Mouse (Mus musculus) MEL (cell line): Measurements from ENCODE around the gene Camk1d. TPM values are rescaled to one million over a fixed set of nuclear protein-coding genes. Genes with fewer than 3 reads are reported as not detected.
"Not testable (repeated sequence)": the region's sequence is repeated elsewhere in the genome, so short reads cannot be mapped to it uniquely, and the experiment has no call there.

Experiments used
- DNase-seq: peaks from one replicate; pipeline ENCODE4 v3.0.0; 2011; ENCODE audit warnings: low read depth, low spot score
- H3K27ac ChIP-seq: 2 replicates; pipeline ENCODE4 v1.5.1; 2012; ENCODE audit warnings: low read depth, mild to moderate bottlenecking, control low read depth, low read length, moderate library complexity; ENCODE audit not compliant: control insufficient read depth
- H3K27me3 ChIP-seq, 2 experiments: fragments of 150-350 bp in 1 of 2; sonication (generic) in 1 of 2; 2 replicates each; pipeline ENCODE4 v1.6.1; 2012; ENCODE audit warnings: low read length in 2 of 2, mild to moderate bottlenecking in 2 of 2, improper control_type of control experiment in 1 of 2, moderate library complexity in 1 of 2; ENCODE audit not compliant: insufficient read depth in 2 of 2, control insufficient read depth in 1 of 2
- H3K36me3 ChIP-seq, 2 experiments: 2 replicates each; pipeline ENCODE4 v1.6.1; 2012 to 2014; ENCODE audit warnings: low read length in 2 of 2, improper control_type of control experiment in 1 of 2, inconsistent platforms in 1 of 2, mild to moderate bottlenecking in 1 of 2; ENCODE audit not compliant: insufficient read depth in 2 of 2, control insufficient read depth in 1 of 2
- H3K4me1 ChIP-seq, 2 experiments: fragments of 150-350 bp in 1 of 2; sonication (generic) in 1 of 2; 2 replicates each; pipeline ENCODE4 v1.6.1; 2012; ENCODE audit warnings: low read length in 2 of 2, improper control_type of control experiment in 1 of 2, mild to moderate bottlenecking in 1 of 2; ENCODE audit not compliant: insufficient read depth in 2 of 2, control insufficient read depth in 1 of 2
- H3K4me3 ChIP-seq, 2 experiments: fragments of 150-350 bp in 1 of 2; sonication (generic) in 1 of 2; 2 replicates each; pipeline ENCODE4 v1.5.1; 2012; ENCODE audit warnings: low read depth in 2 of 2, low read length in 2 of 2, mild to moderate bottlenecking in 2 of 2, moderate library complexity in 2 of 2, control low read depth in 1 of 2, improper control_type of control experiment in 1 of 2; ENCODE audit not compliant: control insufficient read depth in 1 of 2, insufficient read depth in 1 of 2
- H3K79me2 ChIP-seq: 2 replicates; pipeline ENCODE4 v1.6.1; 2012; ENCODE audit warnings: mild to moderate bottlenecking, low read length, moderate library complexity; ENCODE audit not compliant: control insufficient read depth, poor library complexity, insufficient read depth
- H3K9ac ChIP-seq: 2 replicates; pipeline ENCODE4 v1.6.1; 2012; ENCODE audit warnings: low read depth, mild to moderate bottlenecking, control low read depth, low read length, moderate library complexity; ENCODE audit not compliant: control insufficient read depth, poor library complexity, severe bottlenecking
- H3K9me3 ChIP-seq: fragments of 150-350 bp; sonication (generic); replicated peaks from 2 replicates; pipeline ENCODE4 v1.6.1; 2012; ENCODE audit warnings: mild to moderate bottlenecking, low read length, improper control_type of control experiment, moderate library complexity; ENCODE audit not compliant: insufficient read depth
- CHD1 ChIP-seq: IDR thresholded peaks from 2 replicates; pipeline ENCODE4 v1.6.1; 2012; ENCODE audit warnings: low read depth, mild to moderate bottlenecking, inconsistent platforms, low read length, improper control_type of control experiment
- CTCF ChIP-seq, 3 experiments: IDR thresholded peaks in 2 of 3; conservative IDR thresholded peaks in 1 of 3; 2 replicates each; pipeline ENCODE4 v1.5.1; 2011 to 2012; ENCODE audit warnings: low read length in 3 of 3, low read depth in 2 of 3, mild to moderate bottlenecking in 2 of 3, improper control_type of control experiment in 1 of 3, inconsistent platforms in 1 of 3, mixed read lengths in 1 of 3, moderate library complexity in 1 of 3; ENCODE audit not compliant: control insufficient read depth in 1 of 3, insufficient read depth in 1 of 3, poor library complexity in 1 of 3, severe bottlenecking in 1 of 3
- GABPA ChIP-seq: IDR thresholded peaks from 2 replicates; pipeline ENCODE4 v1.6.1; 2012; ENCODE audit warnings: low read depth, mild to moderate bottlenecking, inconsistent platforms, low read length, improper control_type of control experiment, moderate library complexity
- HCFC1 ChIP-seq: IDR thresholded peaks from 2 replicates; pipeline ENCODE4 v1.6.1; 2012; ENCODE audit warnings: low read depth, mild to moderate bottlenecking, inconsistent platforms, low read length, improper control_type of control experiment, moderate library complexity
- MAZ ChIP-seq: IDR thresholded peaks from 2 replicates; pipeline ENCODE4 v1.6.1; 2012; ENCODE audit warnings: low read depth, mild to moderate bottlenecking, inconsistent platforms, low read length, improper control_type of control experiment
- NELFE ChIP-seq: IDR thresholded peaks from 2 replicates; pipeline ENCODE4 v1.6.1; 2011; ENCODE audit warnings: low read depth, low read length, improper control_type of control experiment
- POLR2A ChIP-seq, 2 experiments: IDR thresholded peaks; 2 replicates each; pipeline ENCODE4 v1.6.1; 2011 to 2012; ENCODE audit warnings: low read length in 2 of 2, mild to moderate bottlenecking in 2 of 2, control low read depth in 1 of 2, improper control_type of control experiment in 1 of 2, low read depth in 1 of 2, moderate library complexity in 1 of 2; ENCODE audit not compliant: control insufficient read depth in 1 of 2, insufficient read depth in 1 of 2, poor library complexity in 1 of 2
- POLR2AphosphoS2 ChIP-seq: IDR thresholded peaks from 2 replicates; pipeline ENCODE4 v1.6.1; 2011; ENCODE audit warnings: low read length, improper control_type of control experiment
- POLR2AphosphoS5 ChIP-seq: IDR thresholded peaks from 2 replicates; pipeline ENCODE4 v1.6.1; 2012; ENCODE audit warnings: low read depth, borderline replicate concordance, mild to moderate bottlenecking, inconsistent platforms, low read length, moderate library complexity, mixed read lengths
- SIN3A ChIP-seq: IDR thresholded peaks from 2 replicates; pipeline ENCODE4 v1.6.1; 2012; ENCODE audit warnings: low read length, improper control_type of control experiment, inconsistent platforms
- TAL1 ChIP-seq: IDR thresholded peaks from 2 replicates; pipeline ENCODE4 v1.6.1; 2012; ENCODE audit warnings: mild to moderate bottlenecking, inconsistent platforms, low read length, moderate library complexity, mixed read lengths
- TCF12 ChIP-seq: IDR thresholded peaks from 2 replicates; pipeline ENCODE4 v1.6.1; 2014; ENCODE audit warnings: low read depth, mild to moderate bottlenecking, inconsistent platforms, low read length, improper control_type of control experiment, moderate library complexity
- USF2 ChIP-seq, 2 experiments: IDR thresholded peaks; 2 replicates each; pipeline ENCODE4 v1.6.1; 2011 to 2012; ENCODE audit warnings: improper control_type of control experiment in 2 of 2, low read length in 2 of 2, borderline replicate concordance in 1 of 2, inconsistent platforms in 1 of 2, low read depth in 1 of 2, mild to moderate bottlenecking in 1 of 2; ENCODE audit not compliant: insufficient read depth in 1 of 2
- ZKSCAN1 ChIP-seq: IDR thresholded peaks from 2 replicates; pipeline ENCODE4 v1.6.1; 2012; ENCODE audit warnings: low read depth, mild to moderate bottlenecking, inconsistent platforms, low read length, improper control_type of control experiment, moderate library complexity
- ZNF384 ChIP-seq: IDR thresholded peaks from 2 replicates; pipeline ENCODE4 v1.6.1; 2012; ENCODE audit warnings: low read depth, mild to moderate bottlenecking, inconsistent platforms, low read length, improper control_type of control experiment
- polyA plus RNA-seq, 2 experiments: library from polyadenylated mRNA; stranded (reverse) in 1 of 2; unstranded in 1 of 2; fragments of >175 nt in 1 of 2; fragments of >200 nt in 1 of 2; gene quantifications; 2 replicates each; pipeline versions ENCODE4 v1.2.1 to v1.2.4; 2012; ENCODE audit warnings: low replicate concordance in 2 of 2, low read depth in 1 of 2; ENCODE audit not compliant: insufficient read length in 2 of 2, insufficient read depth in 1 of 2, missing spikeins in 1 of 2
- total RNA-seq: library from RNA; depleted of rRNA; stranded (reverse); fragments of 300-350 nt; gene quantifications from 2 replicates; pipeline ENCODE4 v1.2.3, GENCODE M21; 2012

The Camk1d gene
- total and polyA plus RNA-seq, 3 experiments = 2.9 to 4.4 TPM; not detected in 1

GRCm38 (mm10) chr2:5381712-5382710, 332.3 kb downstream of the Camk1d start:
- DNase-seq = peak; percentile 26
- Histone ChIP-seq H3K27ac (no peak overlapping the region), H3K9me3 (no peaks in the 10 kb centered on the region), H3K4me1 (0 out of 4 replicates have a peak, but pooled peaks cover 0 to 3% of the 10 kb centered on the region in 2 experiments), H3K4me3 (no peak overlapping the region), H3K79me2 (no peaks in the 10 kb centered on the region), H3K27me3 (no peaks in the 10 kb centered on the region), H3K9ac (no peak overlapping the region), H3K36me3 (no peaks in the 10 kb centered on the region; a peak in 1 of 4 replicates)
- TF ChIP-seq USF2 (IDR thresholded peaks at IDR 0.05; ENCODE audit: borderline replicate concordance in 1 of 2, insufficient read depth in 1 of 2, low read depth in 1 of 2, low read length in 2 of 2) (no peak), ZNF384 (no peak)

GRCm38 (mm10) chr2:5380973-5381372, 333.3 kb downstream of the Camk1d start:
- H3K4me3 ChIP-seq = no peak overlapping the region
- H3K4me1 ChIP-seq = 0 out of 4 replicates have a peak, but pooled peaks cover 0 to 3% of the 10 kb centered on the region in 2 experiments
- H3K36me3 ChIP-seq = no peaks in the 10 kb centered on the region; a peak in 1 of 4 replicates
- H3K9me3 ChIP-seq = no peaks in the 10 kb centered on the region
- no peak overlapping the region for H3K27ac ChIP-seq
- DNase-seq = no peak
- no peak overlapping the region for H3K9ac ChIP-seq
- H3K79me2 ChIP-seq = no peaks in the 10 kb centered on the region
- TF ChIP-seq POLR2AphosphoS2 (no peak), NELFE (no peak)
- H3K27me3 ChIP-seq = no peaks in the 10 kb centered on the region

DNA sequence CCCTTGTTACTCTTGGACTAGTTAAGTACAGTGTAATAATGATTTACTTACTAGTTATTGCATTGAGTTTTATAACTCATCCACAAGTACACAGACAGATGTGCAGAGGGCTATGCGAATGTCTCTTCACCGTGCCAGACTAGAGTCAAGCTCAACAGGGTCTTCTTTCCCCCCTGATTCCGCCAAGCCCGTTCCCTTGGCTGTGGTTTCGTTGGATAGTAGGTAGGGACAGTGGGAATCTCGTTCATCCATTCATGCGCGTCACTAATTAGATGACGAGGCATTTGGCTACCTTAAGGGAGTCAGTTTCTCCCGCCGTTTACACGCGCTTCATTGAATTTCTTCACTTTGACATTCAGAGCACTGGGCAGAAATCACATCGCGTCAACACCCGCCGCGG, 335.4 kb downstream of the Camk1d start:
- H3K4me3 ChIP-seq, H3K27ac ChIP-seq, H3K27me3 ChIP-seq, H3K9me3 ChIP-seq, DNase-seq, H3K4me1 ChIP-seq, H3K9ac ChIP-seq, H3K79me2 ChIP-seq, H3K36me3 ChIP-seq: not testable (repeated sequence)

- no peaks in the 10 kb centered on the region; a peak in 1 of 4 replicates for H3K36me3 ChIP-seq
- H3K9me3 ChIP-seq = no peaks in the 10 kb centered on the region
- no peak overlapping the region for H3K4me3 ChIP-seq
- 0 out of 4 replicates have a peak, but pooled peaks cover 0 to 3% of the 10 kb centered on the region in 2 experiments for H3K4me1 ChIP-seq
- DNase-seq = no peak
- TF ChIP-seq CTCF (IDR thresholded peaks at IDR 0.05 in 2 of 3, conservative IDR thresholded peaks at IDR 0.05 in 1 of 3; ENCODE audit: control insufficient read depth in 1 of 3, insufficient read depth in 1 of 3, low read depth in 2 of 3, low read length in 3 of 3, poor library complexity in 1 of 3, severe bottlenecking in 1 of 3) (no peak), MAZ (no peak), HCFC1 (no peak), POLR2AphosphoS5 (no peak), TCF12 (no peak), CHD1 (no peak), TAL1 (no peak), GABPA (no peak), SIN3A (no peak), ZKSCAN1 (no peak), NELFE (no peak), POLR2A (IDR thresholded peaks at IDR 0.05; ENCODE audit: control insufficient read depth in 1 of 2, insufficient read depth in 1 of 2, low read depth in 1 of 2, low read length in 2 of 2, poor library complexity in 1 of 2) (no peak)
- no peak overlapping the region for H3K9ac ChIP-seq
- no peaks in the 10 kb centered on the region for H3K79me2 ChIP-seq
- H3K27ac ChIP-seq = no peak overlapping the region
- H3K27me3 ChIP-seq = no peaks in the 10 kb centered on the region
These were observed 336.1 kb downstream of the Camk1d start for GRCm38 (mm10) chr2:5378066-5378672.
